Mouse (Mus musculus): ENCODE data around the gene Perm1. TPM values are rescaled to one million over a fixed set of nuclear protein-coding genes. Genes with fewer than 3 reads are reported as not detected.

Gene Perm1
- total RNA-seq (2021), result 100 to 1,000 TPM; 227 to 246 TPM

DNA sequence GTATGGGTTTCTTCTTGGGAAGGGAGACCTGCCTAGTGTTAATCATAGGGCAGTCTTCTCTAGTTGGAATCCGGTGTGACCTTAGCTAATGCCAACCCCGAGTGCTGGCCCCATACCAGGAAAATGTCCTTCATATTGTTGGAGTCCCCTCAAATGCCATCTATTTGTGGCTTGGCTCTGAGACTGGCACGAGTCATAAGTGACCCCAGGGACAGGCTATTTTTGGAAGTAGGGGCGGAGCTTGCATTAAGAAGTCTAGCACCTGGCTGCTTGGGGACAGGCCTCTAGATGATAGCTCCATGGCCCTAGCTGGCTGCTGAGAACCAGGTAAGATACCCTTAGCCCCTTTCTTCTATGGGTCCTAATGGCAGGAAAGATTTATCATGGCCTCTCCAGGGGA lies at the start of gene Perm1:
Gene Perm1 (plus strand): TSS at position 220 of the 400 bp plus-strand sequence.
- intact Hi-C loops (cut with DNase I), result no loop called here
- no peak for DNase-seq (ENCODE audit: low spot score)

DNA sequence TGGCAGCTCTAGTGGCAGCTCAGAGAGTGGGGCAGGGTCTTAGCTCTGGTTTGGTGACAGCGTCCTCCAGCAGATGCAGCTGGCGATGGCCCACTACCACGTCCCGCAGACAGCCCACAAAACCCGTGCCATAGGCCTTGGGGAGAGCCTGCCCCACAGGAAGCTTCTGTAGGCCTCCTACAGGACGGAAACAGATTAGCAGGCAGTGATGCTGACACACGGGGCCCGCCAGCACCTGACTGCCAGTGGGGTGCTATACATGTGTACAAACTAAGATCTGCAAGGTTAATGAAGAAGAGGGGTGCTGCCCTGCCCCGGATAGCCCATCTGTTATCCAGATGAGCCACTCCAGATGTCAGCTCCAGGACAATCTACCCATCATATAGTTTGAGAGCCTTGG lies 49.2 kb upstream of the Perm1 start:
- intact Hi-C loops (cut with DNase I), result no loop called here
- DNase-seq (ENCODE audit: low spot score), result no peak

DNA sequence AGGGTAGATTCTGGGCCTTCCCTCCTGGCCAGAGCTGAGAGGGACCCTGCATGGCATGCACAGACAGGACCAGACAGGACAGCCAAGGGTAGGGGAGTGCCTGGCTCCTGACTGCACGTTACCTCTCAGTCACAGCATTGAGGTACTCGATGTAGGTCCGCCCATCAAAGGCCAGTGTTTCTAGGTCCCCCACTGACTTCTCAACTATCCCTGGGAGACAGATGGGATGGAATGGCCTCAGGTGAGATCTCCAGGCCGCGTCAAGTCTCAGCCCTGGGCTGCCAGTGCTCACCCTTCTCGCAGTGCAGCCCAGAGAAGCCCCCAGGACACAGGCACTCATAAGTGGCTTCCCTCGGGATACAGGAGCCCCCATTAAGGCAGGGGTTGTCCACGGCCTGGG lies 47.1 kb upstream of the Perm1 start:
- intact Hi-C loops (cut with DNase I), result no loop called here
- peak; percentile 0 for DNase-seq (ENCODE audit: low spot score)

DNA sequence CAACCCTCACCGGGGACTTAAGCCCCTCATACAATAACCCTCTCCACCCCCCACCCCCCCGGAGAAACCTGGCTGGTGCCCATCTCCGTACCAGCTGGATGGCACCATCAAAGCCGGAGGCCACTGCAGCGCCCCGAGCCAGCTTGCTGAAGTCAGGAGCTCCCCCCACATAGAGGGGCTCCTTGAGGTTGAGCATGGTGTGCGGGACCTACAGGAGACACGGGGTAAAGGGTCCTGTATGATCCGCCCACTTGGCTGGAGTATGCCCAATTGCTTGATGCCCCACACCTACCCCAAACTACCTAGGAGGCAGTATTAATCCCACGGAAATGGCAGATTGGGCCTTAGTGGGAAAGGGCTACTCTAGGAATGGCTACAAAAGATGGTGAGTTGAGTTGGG lies 46.5 kb upstream of the Perm1 start:
- no peak for DNase-seq (ENCODE audit: low spot score)
- intact Hi-C loops (cut with DNase I), result no loop called here

DNA sequence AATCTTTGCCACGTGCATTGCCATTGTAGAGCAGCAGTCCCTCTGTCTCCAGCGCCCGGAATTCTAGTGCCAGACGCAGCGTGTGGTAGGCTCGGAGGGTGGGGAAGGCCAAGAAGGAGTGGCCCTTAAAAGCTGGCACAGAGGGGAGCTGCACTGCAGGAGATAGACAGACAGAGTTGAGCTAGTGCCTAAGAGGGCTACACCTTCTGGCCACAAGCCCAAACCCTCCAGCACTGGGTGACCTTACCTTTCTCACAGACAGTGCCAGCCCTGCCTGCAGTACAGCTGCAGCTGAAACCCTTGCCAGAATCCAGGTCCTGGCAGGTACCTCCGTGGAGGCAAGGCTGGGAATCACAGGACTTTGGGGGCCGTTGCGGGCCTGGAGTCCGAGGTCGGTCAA lies 43.8 kb upstream of the Perm1 start:
- intact Hi-C loops (cut with DNase I), result no loop called here
- peak; percentile 32 for DNase-seq (ENCODE audit: low spot score)

DNA sequence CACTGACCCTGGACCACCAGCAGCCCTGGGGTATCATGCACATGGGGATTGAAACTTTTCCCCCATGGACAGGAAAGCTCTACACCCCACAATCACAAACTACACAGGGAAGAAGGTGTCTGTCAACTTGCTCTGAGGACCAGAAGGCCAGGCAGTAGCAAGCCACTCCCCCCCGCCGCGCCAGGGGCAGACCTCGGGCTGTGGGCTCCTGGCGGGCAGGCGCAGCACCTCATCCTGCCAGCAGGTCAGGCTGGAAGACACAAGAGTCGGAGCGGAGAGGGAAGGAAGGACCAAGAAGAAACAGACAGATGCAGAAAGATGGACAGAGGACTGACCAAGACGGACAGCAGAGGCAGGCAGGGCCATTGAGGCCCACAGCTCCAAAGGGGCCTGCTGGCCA lies 38.0 kb upstream of the Perm1 start:
- no peak for DNase-seq (ENCODE audit: low spot score)
- intact Hi-C loops (cut with DNase I), result no loop called here

DNA sequence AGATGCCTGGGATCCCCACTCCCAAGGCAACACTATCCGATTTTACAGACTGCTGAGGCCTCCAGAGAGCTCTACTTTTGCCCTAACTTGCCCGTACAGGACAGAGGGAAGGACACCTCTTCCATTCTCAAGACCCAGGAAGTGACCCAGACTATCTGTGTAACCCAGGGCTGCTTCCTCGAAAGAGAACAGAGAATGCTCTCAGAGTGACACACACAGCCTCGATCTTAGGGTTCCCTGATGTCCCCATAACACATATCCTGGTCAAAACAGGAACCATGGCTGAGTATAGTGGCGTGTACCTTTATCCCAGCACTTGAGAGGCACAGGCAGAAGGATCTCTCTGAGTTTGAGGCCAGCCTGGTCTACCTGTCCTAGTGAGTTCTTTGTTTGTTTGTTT lies 31.9 kb upstream of the Perm1 start:
- no peak for DNase-seq (ENCODE audit: low spot score)
- intact Hi-C loops (cut with DNase I), result no loop called here

DNA sequence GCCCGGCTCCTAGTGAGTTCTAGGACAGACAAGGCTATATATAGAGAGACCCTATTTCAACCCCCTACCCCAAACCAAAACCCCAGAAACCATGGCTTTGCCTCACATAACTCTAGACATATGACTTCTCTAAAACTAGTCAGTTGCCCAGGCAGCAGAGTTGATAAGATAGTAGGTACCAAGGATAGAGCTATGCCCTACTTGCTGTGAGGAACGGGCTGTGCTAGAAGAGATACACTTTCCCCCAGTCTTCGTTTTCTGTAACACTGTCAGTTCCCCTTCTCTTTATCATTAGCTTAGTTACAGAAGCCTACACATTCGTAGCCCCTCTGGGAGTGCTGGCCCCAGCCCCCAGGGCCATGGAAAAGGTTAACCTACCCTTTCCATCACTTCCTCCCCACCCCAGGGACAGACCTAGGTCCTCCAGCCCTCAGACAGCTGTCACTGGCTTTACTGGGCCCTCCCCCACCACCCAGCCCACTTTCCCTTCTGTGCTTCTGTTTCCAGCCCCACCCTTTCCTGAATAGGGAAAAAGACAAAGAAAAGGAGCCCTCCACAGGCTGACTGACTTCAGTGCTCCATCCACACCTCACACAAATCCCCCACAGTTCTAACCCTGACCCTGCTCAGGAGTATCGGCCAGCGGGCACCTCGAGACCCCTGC lies 31.2 kb upstream of the Perm1 start:
- DNase-seq (ENCODE audit: low spot score), result no peak
- intact Hi-C loops (cut with DNase I), result no loop called here

DNA sequence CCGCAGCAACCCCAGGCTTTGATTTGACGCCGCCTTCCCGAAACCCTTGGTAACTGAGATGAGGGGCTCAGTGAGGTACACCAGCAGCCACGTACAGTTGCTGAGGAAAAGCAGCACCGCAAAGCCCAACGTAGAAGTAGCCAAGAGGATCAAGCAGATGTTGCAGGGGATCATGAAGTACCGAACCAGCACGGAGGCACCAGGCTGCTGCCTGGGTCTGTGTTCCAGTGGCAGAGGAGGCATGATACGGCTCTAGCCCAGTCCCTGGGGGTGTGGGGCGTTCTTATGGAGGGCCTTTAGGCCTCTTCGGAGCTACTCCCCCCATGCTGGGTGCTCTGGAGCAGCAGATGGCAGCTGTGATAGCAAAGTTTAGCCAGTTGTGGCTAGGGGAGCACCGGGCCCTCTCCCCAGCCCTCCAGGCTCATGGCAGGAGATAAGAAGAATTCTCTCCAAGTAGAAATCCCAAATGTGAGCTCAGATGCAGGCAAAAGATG lies 30.2 kb upstream of the Perm1 start:
- DNase-seq (ENCODE audit: low spot score), result no peak
- intact Hi-C loops (cut with DNase I), result no loop called here

DNA sequence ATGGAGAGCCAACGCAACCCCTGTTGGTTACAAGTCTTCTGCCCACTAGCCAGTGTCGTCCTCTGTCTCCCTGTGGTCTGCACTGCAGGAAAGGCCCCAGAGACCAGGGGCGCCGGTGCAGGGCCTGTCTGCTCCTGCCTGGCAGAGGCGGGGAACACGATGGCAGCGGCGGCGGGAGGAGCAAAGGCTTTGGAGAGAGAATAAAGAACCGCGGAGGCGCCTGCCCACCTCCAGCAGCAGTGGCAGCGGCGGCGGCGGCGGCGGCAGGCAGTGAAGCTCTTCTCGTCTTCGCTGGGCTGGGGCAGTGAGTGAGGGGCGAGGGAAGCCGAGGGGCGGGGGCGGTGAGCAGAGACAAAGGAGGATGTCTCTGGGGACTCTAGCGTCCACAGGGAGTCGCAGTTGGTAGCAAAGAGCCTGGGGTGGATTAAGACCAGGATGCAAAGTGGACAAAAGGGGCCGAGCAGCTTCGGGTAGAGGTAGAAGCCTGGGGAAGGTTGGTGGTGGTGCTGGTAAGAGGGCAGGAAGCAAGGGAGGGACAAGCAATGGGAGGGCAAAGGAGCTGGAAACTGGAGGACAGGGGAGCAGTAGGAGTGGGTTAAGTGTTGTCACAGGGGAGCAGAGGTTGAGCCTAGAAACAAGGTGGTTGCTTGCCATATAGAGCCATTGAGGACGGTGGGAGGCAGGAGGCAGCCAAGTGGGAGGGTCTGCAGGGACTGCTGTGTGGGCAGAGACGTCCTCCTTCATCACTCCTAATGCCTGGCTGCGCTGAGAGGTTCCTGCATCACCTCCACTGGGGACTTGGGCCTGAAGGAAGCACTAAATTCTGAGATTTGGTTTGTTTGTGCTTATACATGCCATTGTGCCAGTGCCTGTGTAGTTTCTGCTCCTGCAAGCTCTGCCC lies 29.5 kb upstream of the Perm1 start:
- intact Hi-C loops (cut with DNase I), result no loop called here
- no peak for DNase-seq (ENCODE audit: low spot score)

DNA sequence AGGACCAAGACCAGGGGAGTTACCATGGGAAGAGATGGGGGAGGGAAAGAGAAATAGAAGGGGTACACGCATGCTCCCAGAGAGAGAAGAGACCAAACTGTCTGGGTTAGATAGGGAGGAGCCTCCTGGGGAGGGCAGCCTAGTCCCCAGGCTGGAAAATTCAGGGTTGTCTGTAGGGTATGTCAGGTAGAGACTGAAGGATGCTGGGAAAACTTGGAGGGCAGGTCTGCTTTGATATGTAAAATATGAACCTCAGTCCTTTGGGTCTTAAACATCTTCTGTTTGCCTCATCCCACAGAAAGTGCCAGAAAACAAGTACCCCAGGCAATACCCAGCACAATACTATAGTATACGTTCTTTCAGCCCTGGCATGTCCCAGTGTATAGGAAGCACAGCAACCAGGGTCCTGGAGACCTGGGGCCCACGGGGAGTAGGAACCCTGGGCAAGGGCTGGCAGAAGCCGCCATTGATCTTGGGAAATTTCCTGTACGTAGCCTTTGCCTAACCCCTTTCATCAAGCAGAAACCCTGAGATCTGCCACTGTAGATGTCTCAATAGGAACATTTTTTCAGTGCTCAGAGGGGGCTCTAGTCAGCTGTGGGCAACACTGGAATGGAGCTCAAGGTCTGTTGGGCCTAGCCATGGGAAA lies 27.4 kb upstream of the Perm1 start:
- intact Hi-C loops (cut with DNase I), result no loop called here

DNA sequence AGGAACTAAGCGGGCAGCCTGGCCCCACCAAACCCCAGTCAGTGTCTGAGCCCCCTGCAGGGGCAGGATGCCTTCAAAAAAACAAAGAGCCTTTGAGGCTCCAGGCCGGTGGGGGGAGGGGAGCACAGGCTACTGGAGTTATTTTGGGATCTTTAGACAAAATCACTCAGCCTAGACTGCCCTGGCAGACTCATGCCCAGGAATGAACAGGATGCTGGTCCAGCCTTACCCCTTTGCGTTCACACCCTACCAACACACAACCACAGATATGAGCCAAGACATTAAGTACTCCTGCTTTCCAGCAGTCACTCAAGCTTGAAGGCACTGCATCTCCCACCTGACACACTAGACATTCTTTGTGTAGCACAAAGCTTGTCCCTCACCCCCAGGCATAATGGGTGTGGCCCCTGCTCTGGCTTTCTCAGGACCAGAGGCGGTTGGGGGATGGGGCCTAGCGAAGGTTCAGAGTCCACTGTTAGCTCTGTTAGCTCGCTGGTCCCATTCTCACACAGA lies 26.8 kb upstream of the Perm1 start:
- intact Hi-C loops (cut with DNase I), result no loop called here
- DNase-seq (ENCODE audit: low spot score), result no peak

More for the DNA sequence above, 27.4 kb upstream of the Perm1 start:
- DNase-seq (ENCODE audit: low spot score), result no peak

DNA sequence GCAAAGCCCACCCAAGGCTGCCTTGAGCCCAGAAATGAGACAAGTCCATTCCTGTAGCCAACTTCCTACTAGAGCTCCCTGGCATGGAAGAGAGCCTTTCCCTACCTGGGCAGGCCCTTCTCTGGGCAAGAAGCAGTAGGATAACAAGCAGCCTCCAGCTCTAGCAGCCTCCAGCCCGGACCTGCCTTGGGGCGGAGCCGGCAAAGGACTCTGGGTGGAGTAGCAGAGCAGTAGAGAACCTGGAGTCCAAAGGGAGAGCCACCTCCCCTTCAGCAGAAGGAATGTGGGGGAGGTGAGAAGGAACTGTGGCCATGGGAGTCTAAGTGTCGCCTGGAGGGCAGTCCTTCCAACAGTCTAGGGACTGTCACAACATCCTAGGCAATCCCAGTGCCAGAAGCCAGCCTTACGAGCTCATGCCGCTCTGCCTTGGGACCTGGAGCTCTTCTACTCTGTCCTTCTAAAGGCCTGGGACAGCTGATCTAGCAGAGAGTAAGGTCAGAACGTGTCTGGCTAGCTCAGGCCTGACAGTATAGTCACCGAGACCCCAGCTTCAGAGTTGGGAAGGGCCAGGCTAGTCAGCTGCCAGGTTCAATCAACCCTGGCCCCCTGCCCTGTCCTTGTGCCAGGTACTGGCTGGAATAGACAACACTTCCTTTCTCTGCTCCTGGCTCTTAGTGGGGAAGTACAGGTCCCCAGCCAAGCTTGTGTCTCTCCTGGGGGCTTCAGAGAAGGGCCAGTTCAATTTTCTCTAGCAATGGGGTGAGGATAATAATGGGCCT lies 23.1 kb upstream of the Perm1 start:
- no peak for DNase-seq (ENCODE audit: low spot score)
- intact Hi-C loops (cut with DNase I), result no loop called here

DNA sequence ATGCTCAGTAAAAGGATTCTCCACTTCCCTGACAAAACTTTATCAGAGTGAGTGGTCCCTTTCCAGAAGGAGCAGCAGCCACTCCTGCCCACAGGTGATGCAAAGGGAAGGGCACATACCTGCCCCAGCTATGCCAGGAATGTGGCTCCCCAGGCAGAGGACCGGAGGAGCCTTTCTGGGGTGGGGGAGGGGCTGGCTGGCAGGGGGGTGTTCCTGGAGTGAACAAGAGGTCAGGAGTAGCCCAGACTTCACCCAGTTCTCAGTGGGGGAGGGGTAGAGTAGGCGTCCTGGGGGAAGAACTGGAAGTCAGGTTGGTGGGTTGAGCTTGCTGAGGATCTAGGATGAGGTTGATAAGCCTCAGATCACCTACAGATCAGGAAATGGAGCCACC lies 22.5 kb upstream of the Perm1 start:
- DNase-seq (ENCODE audit: low spot score), result no peak
- intact Hi-C loops (cut with DNase I), result no loop called here

DNA sequence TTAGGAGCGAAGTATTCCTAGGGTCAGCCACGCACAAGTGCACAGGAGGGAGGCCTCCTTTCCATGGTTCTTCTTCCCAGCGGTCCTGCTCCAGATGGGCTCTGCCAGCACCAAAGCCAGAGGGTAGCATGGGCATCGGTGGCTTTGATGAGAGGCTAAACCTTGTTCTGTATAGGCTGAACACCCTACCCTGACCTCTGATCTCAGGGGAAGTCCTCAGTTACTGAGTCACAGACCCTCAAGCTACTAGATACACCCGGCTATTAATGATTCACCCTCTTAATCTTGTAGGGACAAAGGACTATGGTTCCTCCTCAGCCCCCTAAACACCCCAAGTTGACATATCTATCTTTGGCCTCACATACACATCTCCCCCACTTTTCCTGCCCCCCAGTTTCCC lies 21.8 kb upstream of the Perm1 start:
- intact Hi-C loops (cut with DNase I), result no loop called here
- DNase-seq (ENCODE audit: low spot score), result no peak

DNA sequence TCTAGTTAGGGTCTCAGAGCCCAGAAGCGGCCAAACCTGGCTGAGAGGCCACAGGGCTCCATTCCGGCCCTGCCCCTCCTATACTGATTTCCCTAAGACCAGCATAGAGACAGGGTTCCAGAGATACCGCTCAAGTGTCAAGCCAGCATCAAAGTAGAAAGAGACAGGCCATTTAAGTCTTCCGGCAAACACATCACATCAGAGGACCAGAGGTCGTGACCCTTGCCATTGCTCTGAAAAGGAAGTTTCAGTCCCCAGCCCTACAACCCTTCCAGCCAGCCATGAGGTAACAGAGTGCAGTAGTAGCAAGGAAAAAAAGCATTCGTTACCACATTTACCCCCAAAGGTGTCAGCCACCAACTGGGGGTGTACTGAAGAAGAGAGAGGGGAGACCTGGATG lies 21.3 kb upstream of the Perm1 start:
- DNase-seq (ENCODE audit: low spot score), result no peak
- intact Hi-C loops (cut with DNase I), result no loop called here

DNA sequence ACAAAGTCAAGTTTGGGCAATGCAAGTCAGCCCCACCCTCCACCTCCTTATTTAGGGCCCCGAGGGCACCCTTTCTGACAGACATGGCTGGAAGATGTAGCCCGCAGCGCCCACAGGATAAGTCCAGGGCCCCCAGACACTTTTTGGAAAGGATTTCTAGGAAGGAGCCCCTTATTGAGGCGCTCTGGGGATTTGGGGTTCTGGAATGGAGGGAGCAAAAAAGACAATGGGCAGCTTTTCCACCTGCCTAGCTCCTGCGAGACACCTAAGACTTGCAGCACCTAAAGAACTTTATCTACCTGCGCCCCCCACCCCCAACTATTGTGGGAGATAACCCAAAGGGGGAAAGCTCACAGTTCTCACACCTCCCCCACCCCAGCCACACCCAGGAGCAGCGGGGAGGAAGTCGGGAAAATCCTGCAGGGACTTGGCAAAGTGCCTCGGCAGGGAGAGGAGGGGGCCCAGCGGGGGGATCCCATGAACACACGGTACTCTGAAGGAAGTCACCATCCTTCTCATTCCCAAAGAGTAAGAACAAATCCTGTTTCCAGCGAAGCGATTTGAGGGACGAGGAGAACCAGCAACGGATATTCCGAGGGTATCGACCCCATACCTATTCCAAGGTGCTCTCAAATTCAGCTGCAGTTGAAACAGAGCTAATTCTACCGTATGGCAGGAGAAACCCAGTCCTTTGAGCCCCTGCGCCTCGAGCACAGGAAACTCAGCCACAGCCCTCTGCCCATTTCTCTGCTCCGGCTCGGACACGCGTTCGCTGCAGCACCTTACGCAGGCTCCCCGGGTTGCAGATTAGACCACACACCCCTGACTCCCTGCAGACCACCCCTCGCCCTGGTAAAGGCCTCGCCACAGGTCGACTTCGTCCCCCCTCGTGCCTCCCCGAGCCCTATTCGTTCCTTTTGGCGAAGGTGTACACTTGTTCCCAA lies 19.5 kb upstream of the Perm1 start:
- peak; percentile 40 for DNase-seq (ENCODE audit: low spot score)

DNA sequence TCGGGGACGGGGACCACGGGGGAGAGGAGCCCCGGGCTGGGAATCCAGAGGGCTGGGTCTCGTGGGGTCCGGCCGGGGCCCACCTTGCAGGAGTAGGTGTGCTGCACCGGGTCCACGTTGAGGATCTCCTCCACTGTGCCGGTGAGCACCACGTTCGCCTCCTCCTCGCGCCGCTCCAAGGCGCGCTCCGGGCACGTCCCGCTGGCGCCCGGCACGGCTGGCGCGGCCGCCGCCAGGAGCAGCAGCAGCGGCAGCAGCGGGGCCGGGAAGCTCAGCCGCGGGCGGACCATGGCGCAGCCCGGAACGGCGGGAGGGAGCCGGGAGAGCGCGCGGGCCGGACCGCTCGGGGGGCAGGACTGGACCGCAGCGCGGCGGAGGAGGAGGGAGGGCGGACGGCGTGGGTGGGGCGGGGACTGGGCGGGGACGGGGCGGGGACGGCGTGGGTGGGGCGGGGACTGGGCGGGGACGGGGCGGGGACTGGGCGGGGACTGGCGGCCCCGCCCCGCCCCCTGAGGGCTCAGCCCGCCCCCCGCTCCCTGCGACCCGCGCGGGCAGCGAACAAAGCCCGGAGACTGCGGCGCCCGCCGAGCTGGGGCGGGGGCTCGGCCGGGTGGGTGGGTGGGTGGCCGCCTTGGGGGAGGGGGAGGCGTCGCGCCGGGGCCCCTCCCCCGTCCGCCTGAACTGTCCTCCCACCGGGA lies 18.4 kb upstream of the Perm1 start, which contains the start of gene Agrn:
Gene Agrn (minus strand): TSS at position 358 of the 698 bp plus-strand sequence.
- intact Hi-C loops (cut with DNase I), result loop anchor here (2.0 kb wide), 1 partner anchor 86 kb away; no protein-coding TSS in a partner anchor
- peak; percentile 59 for DNase-seq (ENCODE audit: low spot score)

More for the DNA sequence above, 19.5 kb upstream of the Perm1 start:
- intact Hi-C loops (cut with DNase I), result loop anchor here (2.0 kb wide), 1 partner anchor 85 kb away; no protein-coding TSS in a partner anchor
